Mouse (Mus musculus) yolk sac, embryonic 10.5 days (tissue): ENCODE measurements at regions not wholly inside any gene's neighbourhood (a gene's known extent, or its start where the extent isn't known, plus 50 kb on each side); places are given as distances from the start of the nearest gene placed in this dataset.

Experiments
- DNase-seq: peaks from one replicate; pipeline ENCODE4 v3.0.0-alpha.2; 2017; ENCODE audit warnings: low spot score

DNA sequence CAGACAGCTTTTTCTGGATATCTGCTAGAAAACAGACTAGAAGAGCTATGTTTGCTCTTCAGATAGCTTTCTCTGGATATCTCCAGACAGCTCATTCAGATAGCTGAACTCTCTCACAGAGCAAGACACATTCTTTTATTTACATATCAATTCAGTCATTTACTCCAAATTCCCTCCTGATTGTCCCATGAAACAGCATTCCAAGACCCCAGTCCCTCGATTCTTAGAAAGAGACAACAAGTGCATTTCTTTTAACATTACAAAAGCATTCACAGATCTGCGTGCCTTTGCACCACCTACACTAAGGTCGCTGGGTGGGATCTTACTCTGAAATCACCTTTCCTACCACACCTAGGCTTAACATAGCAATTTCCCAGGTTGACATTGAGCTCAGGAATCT is 1039.5 kb upstream of the Ddx18 start:
- DNase-seq: no peak

DNA sequence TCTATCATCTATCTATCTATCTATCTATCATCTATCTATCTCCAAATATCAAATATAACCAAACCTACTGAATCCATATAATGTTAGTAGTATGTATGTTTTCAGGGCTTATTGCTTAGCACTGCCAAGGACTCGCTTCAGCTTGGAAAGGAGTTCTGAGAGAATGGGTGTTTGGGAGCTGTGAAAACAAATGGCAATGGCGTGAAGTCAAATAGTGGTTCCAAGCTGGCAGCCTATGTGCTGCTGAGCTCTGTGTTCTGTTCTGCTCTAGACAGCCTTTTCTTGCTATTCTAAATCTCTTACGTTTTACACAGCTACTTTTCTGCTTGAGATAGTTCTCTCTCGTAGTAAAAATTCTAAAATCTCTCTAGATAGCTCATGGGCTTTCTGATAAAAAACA is 1008.2 kb upstream of the Ddx18 start:
- no peak for DNase-seq

GRCm38 (mm10) chr1:122551596-122551995 is 983.8 kb upstream of the Ddx18 start:
- no peak for DNase-seq

GRCm38 (mm10) chr1:122509580-122509979 is 941.8 kb upstream of the Ddx18 start:
- no peak for DNase-seq

DNA sequence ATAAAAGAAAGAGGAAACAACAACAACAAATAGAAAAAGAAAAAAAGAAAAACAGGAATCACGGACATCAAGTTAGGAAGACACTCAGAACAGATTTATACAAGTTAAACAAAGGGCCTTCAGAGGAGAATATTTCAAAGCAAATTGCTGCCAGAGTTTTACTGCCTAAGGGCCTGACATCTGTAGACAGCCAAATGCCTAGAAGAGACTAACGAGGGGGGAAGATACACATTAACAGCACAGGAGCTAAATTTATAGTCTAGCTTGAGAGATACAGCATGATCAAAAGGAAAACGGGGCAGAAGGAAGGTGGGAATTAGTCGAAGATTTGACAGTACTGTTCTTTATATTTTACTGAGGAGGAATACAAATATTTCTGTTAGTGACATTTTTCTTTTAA is 933.9 kb upstream of the Ddx18 start:
- DNase-seq: no peak

GRCm38 (mm10) chr1:122478003-122478402 is 910.2 kb upstream of the Ddx18 start:
- DNase-seq: no peak

- no peak for DNase-seq
Measured at GRCm38 (mm10) chr1:122463931-122464330, 896.1 kb upstream of the Ddx18 start.

- DNase-seq: no peak
Measured at GRCm38 (mm10) chr1:122459056-122459455, 891.3 kb upstream of the Ddx18 start.

DNA sequence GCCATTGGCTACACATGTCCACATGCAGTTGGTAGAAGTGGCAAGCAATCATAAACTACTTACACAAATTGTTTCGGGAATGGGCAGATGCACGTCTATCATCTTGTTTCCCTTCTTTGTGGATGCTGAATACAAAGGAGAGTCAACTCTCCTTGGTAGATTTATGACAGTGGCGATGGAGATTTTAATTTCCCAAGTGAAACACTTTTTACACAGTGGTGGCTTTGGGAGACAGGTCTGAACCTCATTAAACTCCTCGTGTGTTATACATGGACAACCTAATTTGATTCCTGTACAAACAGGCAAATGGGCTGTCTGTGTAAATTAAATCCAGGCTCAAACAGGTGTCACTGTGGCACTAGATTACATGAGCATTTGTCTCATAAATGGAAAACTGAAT is 887.1 kb upstream of the Ddx18 start:
- no peak for DNase-seq

- DNase-seq: no peak
Measured at GRCm38 (mm10) chr1:122453617-122454016, 885.8 kb upstream of the Ddx18 start.

DNA sequence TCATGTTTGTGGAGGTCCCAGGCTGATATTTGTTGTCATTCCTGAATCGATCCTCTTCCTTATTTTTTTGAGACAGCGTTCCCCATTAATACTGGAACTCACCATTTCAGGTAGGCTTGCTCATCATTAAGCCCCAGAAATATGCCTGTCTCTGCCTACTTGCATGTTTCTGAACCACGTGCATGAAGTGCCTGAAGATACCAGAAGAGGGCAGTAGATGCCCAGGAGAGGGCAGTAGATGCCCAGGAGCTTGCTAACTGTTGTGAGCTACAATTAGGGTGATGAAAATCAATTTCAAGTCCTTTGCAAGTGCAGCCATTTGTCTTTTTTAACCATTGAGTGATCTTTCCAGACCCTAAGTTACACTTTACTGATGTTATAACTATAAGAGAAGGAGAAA is 871.6 kb upstream of the Ddx18 start:
- no peak for DNase-seq

DNA sequence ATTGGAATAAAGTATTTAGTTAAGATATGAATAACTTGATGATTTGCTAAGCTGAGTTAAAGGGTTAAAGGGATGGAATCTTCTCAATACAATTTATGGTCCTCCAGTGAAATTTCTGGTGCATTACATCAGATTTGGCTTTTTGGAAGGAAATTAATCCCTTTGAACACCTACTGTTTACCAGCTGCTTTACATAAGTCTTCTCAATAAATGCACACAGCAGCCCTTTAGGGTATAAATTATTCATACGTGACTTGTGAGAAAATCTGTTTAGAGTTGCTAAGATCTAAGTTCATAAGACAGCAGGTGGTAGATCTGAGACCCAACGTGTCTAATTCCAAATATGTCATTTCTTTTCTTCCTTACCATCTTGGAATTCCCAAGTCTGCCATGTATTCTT is 855.7 kb upstream of the Ddx18 start:
- DNase-seq: no peak

GRCm38 (mm10) chr1:122396342-122396741 is 828.6 kb upstream of the Ddx18 start:
- no peak for DNase-seq

GRCm38 (mm10) chr1:122393660-122394355 is 826.0 kb upstream of the Ddx18 start:
- no peak for DNase-seq

GRCm38 (mm10) chr1:122357015-122357414 is 789.2 kb upstream of the Ddx18 start:
- DNase-seq: peak; percentile 99

DNA sequence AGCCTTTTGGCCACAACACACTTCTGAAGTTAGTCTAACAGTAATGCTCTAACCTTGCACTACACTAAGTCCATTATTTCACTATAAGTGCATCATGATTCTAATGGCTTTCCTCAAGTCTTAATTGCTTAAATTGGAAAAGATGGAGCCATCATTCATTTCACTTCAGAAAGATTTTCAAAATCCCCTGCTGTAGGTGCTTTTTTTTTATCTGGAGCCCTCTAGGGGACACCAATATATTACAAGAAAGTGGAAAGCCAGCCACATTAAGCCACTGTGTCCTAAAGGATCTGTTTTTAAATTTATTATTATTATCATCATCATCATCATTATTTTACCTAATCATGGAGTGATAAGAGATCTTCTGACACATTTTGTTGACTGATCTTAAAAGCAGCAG is 783.7 kb upstream of the Ddx18 start:
- DNase-seq: no peak

DNA sequence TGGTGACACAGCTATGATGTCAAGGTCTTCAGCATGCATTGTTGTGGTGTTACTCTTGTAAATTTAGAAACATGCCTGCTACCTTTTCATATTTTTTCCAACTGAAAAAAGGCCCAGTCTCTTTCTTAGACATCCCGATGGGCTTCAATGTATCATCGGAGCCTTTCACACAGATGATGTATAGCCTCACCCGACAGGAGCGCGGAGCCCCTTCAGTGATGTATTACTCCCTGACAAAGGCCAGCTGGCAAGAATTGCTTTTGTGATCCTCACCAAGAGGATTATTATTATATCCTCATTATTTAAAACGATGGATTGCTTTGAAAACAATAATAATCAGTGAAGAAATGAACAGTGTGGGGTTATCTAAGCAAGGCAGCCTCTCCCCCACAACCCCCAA is 765.5 kb upstream of the Ddx18 start:
- no peak for DNase-seq

DNA sequence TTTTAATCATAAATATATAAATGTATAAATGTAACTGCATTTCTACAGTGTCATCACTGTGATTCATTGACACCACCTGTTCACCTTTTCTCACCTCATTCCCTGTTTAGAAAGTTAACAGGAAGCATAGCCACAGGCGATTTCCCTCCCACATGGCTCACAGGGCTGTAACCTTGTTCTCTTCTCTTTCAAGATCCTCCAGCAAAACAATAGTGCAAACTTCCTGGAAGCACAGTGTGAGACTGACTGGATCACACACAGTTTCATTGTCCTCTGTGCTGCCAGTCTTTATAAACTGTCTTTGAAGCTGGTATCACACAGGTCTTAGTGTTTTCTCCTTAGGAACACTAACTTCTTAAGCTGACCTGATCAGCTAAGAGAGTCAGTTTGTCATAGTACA is 760.5 kb upstream of the Ddx18 start:
- no peak for DNase-seq
